Mouse (Mus musculus): Measurements from ENCODE around the gene Spred1. TPM values are rescaled to one million over a fixed set of nuclear protein-coding genes. Genes with fewer than 3 reads are reported as not detected.

Gene Spred1
- polyA plus RNA-seq, 1 experiment from 2014 or later = 17.5 TPM

DNA sequence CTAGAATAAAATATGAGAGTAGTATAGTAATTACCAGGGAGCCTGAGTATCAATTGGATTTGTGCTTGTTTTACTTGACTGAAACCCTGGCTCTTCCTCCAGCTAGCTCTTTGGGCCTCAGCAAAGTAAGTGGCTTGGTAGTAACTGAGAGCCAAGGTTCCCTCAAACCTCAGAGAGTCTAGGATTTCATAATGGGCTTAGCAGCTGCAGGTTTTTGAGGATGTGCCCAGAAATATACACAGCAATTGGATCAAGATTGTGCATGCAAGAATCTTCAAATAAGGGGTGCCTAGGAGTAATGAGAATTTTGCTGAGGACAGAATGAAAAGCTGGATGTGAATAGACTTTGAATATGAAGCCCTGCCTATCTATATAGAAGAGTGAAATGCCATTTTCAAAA is 69.7 kb downstream of the Spred1 start:
- no peaks in the 10 kb centered on the region for H3K9me3 ChIP-seq (replicated peaks)
- no peak for ATAC-seq (ENCODE audit: insufficient number of reproducible peaks, low FRiP score, low TSS enrichment, low read depth)

GRCm38 (mm10) chr2:117194309-117194708 is 73.1 kb downstream of the Spred1 start:
- Histone ChIP-seq H3K27me3 (no peaks in the 10 kb centered on the region), H3K9ac (no peak overlapping the region), H3K36me3 (no peaks in the 10 kb centered on the region), H3K4me2 (replicated peaks) (no peak overlapping the region), H3K4me3 (replicated peaks) (no peak overlapping the region), H3K4me1 (no peaks in the 10 kb centered on the region), H3K27ac (replicated peaks) (no peak overlapping the region), H3K9me3 (replicated peaks) (no peaks in the 10 kb centered on the region)
- ATAC-seq (ENCODE audit: insufficient number of reproducible peaks, low FRiP score, low TSS enrichment, low read depth) = no peak

More for the DNA sequence above, 69.7 kb downstream of the Spred1 start:
- Histone ChIP-seq H3K4me2 (replicated peaks) (no peak overlapping the region), H3K4me1 (no peaks in the 10 kb centered on the region), H3K9ac (no peak overlapping the region), H3K36me3 (peaks cover 10% of the 10 kb centered on the region), H3K27ac (replicated peaks) (no peak overlapping the region), H3K27me3 (no peaks in the 10 kb centered on the region), H3K4me3 (replicated peaks) (no peak overlapping the region)

DNA sequence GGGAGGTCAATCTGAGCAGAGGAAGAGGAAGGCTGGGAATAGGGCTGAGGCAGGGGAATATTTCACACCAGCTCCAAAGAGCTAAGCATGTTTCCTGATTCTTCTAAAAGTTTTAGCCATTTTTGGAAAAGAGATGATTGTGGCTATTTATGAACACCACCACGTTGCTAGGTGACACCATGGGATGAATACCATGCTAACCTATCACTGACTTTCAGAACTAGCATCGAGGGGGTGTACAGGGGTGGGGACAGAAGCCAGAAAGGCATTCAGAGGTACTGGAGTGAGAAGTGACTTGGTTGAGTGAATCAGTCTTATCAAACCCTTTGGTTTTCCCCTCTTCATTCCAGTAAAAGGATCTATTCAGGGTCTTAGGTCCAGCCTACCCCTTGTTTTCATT is 74.0 kb downstream of the Spred1 start:
- H3K36me3 ChIP-seq = no peaks in the 10 kb centered on the region
- no peaks in the 10 kb centered on the region for H3K9me3 ChIP-seq (replicated peaks)
- no peak overlapping the region for H3K27ac ChIP-seq (replicated peaks)
- H3K4me3 ChIP-seq (replicated peaks) = no peak overlapping the region
- H3K4me1 ChIP-seq = peaks cover 5% of the 10 kb centered on the region; the same call in 1 of the 2 replicates
- no peak overlapping the region for H3K4me2 ChIP-seq (replicated peaks)
- WGBS = 45% methylated on average over 2 of the region's 2 CpGs
- H3K27me3 ChIP-seq = no peaks in the 10 kb centered on the region
- ATAC-seq (ENCODE audit: insufficient number of reproducible peaks, low FRiP score, low TSS enrichment, low read depth) = no peak
- H3K9ac ChIP-seq = no peak overlapping the region

GRCm38 (mm10) chr2:117195578-117195977 is 74.4 kb downstream of the Spred1 start:
- no peaks in the 10 kb centered on the region for H3K27me3 ChIP-seq
- H3K36me3 ChIP-seq = no peaks in the 10 kb centered on the region
- no peaks in the 10 kb centered on the region for H3K9me3 ChIP-seq (replicated peaks)
- ATAC-seq (ENCODE audit: insufficient number of reproducible peaks, low FRiP score, low TSS enrichment, low read depth) = no peak
- no peak overlapping the region for H3K27ac ChIP-seq (replicated peaks)
- peaks cover 7% of the 10 kb centered on the region; the same call in 1 of the 2 replicates for H3K4me1 ChIP-seq
- H3K4me3 ChIP-seq (replicated peaks) = no peak overlapping the region
- no peak overlapping the region for H3K9ac ChIP-seq
- no peak overlapping the region for H3K4me2 ChIP-seq (replicated peaks)
- WGBS = 58% methylated on average over 7 of the region's 7 CpGs

GRCm38 (mm10) chr2:117200869-117201338 is 79.7 kb downstream of the Spred1 start:
- Histone ChIP-seq H3K9ac (no peak overlapping the region), H3K4me2 (replicated peaks) (no peak overlapping the region), H3K4me1 (peaks cover 14% of the 10 kb centered on the region; the same call in 1 of the 2 replicates), H3K4me3 (replicated peaks) (no peak overlapping the region), H3K9me3 (replicated peaks) (no peaks in the 10 kb centered on the region), H3K27me3 (no peaks in the 10 kb centered on the region), H3K27ac (replicated peaks) (no peak overlapping the region), H3K36me3 (no peaks in the 10 kb centered on the region)
- no peak for ATAC-seq (ENCODE audit: insufficient number of reproducible peaks, low FRiP score, low TSS enrichment, low read depth)
- WGBS = 17% methylated on average over 9 of the region's 9 CpGs

- no peak overlapping the region for H3K9ac ChIP-seq
- WGBS = 71% methylated on average over 5 of the region's 5 CpGs
- no peak overlapping the region for H3K4me2 ChIP-seq (replicated peaks)
- ATAC-seq (ENCODE audit: insufficient number of reproducible peaks, low FRiP score, low TSS enrichment, low read depth) = no peak
- no peak overlapping the region for H3K4me3 ChIP-seq (replicated peaks)
- no peak overlapping the region for H3K27ac ChIP-seq (replicated peaks)
- no peaks in the 10 kb centered on the region for H3K9me3 ChIP-seq (replicated peaks)
- H3K36me3 ChIP-seq = no peaks in the 10 kb centered on the region
- peaks cover 14% of the 10 kb centered on the region; the same call in 1 of the 2 replicates for H3K4me1 ChIP-seq
- H3K27me3 ChIP-seq = no peaks in the 10 kb centered on the region
Measured at GRCm38 (mm10) chr2:117203350-117203749, 82.2 kb downstream of the Spred1 start.

DNA sequence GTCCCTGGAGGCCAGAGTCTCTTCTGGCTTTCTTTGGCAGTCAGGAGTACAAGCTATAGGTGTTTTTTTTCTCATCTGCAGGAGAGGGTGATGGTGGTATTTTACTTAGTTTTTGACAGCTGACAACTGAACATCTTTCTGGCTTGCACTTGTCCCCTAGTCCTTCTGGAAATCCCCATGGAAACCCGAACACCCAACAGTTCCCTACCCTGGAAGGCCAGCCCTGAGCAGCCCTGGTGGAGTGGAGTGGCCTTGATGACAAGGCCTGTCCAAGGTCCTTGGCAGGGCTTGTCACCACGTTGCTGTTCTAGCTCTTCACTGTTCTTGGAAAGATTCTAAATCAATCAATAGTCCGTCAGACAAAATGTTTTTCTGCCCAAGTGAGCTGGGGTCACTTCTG is 83.4 kb downstream of the Spred1 start:
- Histone ChIP-seq H3K9ac (no peak overlapping the region), H3K27me3 (no peaks in the 10 kb centered on the region), H3K36me3 (no peaks in the 10 kb centered on the region), H3K4me1 (peaks cover 19% of the 10 kb centered on the region; the same call in 1 of the 2 replicates), H3K4me3 (replicated peaks) (no peak overlapping the region), H3K9me3 (replicated peaks) (no peaks in the 10 kb centered on the region), H3K4me2 (replicated peaks) (no peak overlapping the region), H3K27ac (replicated peaks) (no peak overlapping the region)
- no peak for ATAC-seq (ENCODE audit: insufficient number of reproducible peaks, low FRiP score, low TSS enrichment, low read depth)
- WGBS = 69% methylated on average over 3 of the region's 3 CpGs

DNA sequence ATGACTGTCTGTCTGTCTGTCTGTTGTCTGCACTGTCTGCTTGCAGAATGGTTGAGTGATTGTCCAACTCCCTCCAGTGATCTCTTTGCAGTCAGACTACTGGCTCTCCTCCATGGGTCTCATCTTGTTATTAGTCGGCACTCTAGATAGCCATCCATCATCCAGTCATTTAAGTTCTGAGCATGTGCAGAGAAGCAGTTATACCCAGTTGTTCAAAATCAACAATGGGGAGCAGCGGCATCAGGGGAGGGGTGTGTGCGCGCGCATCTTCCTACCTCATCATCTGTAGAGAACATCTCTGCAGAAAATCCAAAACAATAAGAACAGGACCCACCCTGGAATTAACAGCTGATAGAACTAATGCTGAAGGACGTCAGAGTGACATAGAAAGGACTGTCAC is 83.9 kb downstream of the Spred1 start:
- Histone ChIP-seq H3K9me3 (replicated peaks) (no peaks in the 10 kb centered on the region), H3K4me1 (peaks cover 17% of the 10 kb centered on the region; the same call in 1 of the 2 replicates), H3K9ac (no peak overlapping the region), H3K27ac (replicated peaks) (no peak overlapping the region), H3K4me2 (replicated peaks) (no peak overlapping the region), H3K4me3 (replicated peaks) (no peak overlapping the region), H3K36me3 (no peaks in the 10 kb centered on the region), H3K27me3 (no peaks in the 10 kb centered on the region)
- WGBS = 87% methylated on average over 6 of the region's 6 CpGs
- ATAC-seq (ENCODE audit: insufficient number of reproducible peaks, low FRiP score, low TSS enrichment, low read depth) = no peak

DNA sequence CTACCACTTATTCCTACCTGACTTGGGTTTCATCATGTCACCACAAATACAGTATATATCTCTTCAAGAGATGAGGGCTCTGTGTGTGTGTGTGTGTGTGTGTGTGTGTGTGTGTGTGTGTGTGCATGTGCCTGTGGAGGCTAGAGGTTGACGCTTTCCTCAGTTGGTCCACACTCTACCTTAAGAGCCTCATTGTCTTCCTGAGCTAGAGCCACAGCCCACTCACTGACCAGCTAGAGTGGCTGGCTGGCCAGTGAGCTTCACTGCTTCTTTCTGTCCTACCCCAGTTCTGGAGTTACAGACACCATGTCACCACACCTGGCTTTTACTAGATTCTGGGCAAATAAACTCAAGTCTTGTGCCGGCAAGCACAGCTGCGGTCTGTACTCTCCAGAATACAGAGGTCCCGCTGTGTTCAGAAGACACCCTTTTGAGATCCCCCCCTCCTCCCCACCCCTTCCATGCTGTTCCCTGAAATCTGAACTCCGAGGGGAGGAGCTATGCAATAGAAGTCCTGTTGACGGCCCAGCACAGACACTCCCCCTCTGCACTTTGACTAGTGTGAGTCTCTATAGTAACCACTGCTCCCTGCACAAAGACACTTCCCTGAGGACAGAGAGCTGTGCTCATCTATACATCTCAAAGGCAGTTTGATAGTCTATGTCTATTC is 89.4 kb downstream of the Spred1 start:
- no peaks in the 10 kb centered on the region for H3K27me3 ChIP-seq
- peak; percentile 93 for ATAC-seq (ENCODE audit: insufficient number of reproducible peaks, low FRiP score, low TSS enrichment, low read depth)
- 2% methylated on average over 6 of the region's 6 CpGs for WGBS
- H3K9me3 ChIP-seq (replicated peaks) = no peaks in the 10 kb centered on the region
- H3K9ac ChIP-seq = no peak overlapping the region
- H3K4me1 ChIP-seq = peaks cover 20% of the 10 kb centered on the region
- no peaks in the 10 kb centered on the region for H3K36me3 ChIP-seq
- peak overlapping the region; percentile 11; the same call in 1 of the 2 replicates for H3K4me3 ChIP-seq (replicated peaks)
- peak overlapping the region; percentile 42 for H3K4me2 ChIP-seq (replicated peaks)
- peak overlapping the region; percentile 9; the same call in 1 of the 2 replicates for H3K27ac ChIP-seq (replicated peaks)

DNA sequence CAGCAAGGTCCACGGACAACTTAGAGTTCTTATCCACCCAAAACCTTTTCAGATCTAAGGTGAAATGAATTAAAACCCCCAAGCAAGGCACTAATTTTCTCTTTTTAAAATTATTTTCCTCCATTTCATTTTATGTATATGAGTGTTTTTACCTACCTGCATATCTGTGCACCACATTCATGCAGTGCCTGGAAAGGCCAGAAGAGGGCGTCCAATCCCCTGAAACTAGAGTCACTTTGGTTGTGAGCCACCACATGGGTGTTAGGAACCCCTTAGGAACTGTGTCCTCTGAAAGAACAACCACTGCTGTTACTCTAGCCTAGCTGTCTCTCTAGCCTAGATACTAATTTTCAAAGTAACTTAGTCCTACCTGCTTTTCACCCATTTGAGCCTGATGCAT is 95.0 kb downstream of the Spred1 start:
- ATAC-seq (ENCODE audit: insufficient number of reproducible peaks, low FRiP score, low TSS enrichment, low read depth) = no peak
- Histone ChIP-seq H3K27me3 (no peaks in the 10 kb centered on the region), H3K9ac (no peak overlapping the region)

GRCm38 (mm10) chr2:117217695-117218216 is 96.6 kb downstream of the Spred1 start:
- H3K9ac ChIP-seq = no peak overlapping the region
- peak overlapping the region; percentile 34 for H3K4me2 ChIP-seq (replicated peaks)
- no peaks in the 10 kb centered on the region for H3K9me3 ChIP-seq (replicated peaks)
- no peak overlapping the region for H3K4me3 ChIP-seq (replicated peaks)
- H3K4me1 ChIP-seq = peaks cover 23% of the 10 kb centered on the region; the same call in 1 of the 2 replicates
- no peaks in the 10 kb centered on the region for H3K27me3 ChIP-seq
- 11% methylated on average over 15 of the region's 15 CpGs for WGBS
- peak overlapping the region; percentile 87 for H3K27ac ChIP-seq (replicated peaks)
- peak; percentile 63 for ATAC-seq (ENCODE audit: insufficient number of reproducible peaks, low FRiP score, low TSS enrichment, low read depth)
- H3K36me3 ChIP-seq = no peaks in the 10 kb centered on the region

More for the DNA sequence above, 95.0 kb downstream of the Spred1 start:
- H3K36me3 ChIP-seq = no peaks in the 10 kb centered on the region
- H3K9me3 ChIP-seq (replicated peaks) = no peaks in the 10 kb centered on the region
- peaks cover 18% of the 10 kb centered on the region; the same call in 1 of the 2 replicates for H3K4me1 ChIP-seq
- no peak overlapping the region for H3K27ac ChIP-seq (replicated peaks)
- WGBS = 63% methylated on average over 2 of the region's 2 CpGs
- no peak overlapping the region for H3K4me2 ChIP-seq (replicated peaks)
- H3K4me3 ChIP-seq (replicated peaks) = no peak overlapping the region
